Mouse (Mus musculus) intestine, embryonic 14.5 days (tissue): ENCODE results near the gene Lypd6. TPM values are rescaled to one million over a fixed set of nuclear protein-coding genes. Genes with fewer than 3 reads are reported as not detected.

Source experiments
- ATAC-seq: fragments of 200-750 bp; cut with Nextera tagmentation; replicated peaks from 2 replicates; pipeline ENCODE4 v1.8.0; 2017; ENCODE audit warnings: low read depth, moderate number of reproducible peaks, moderate TSS enrichment, moderate library complexity; ENCODE audit not compliant: low FRiP score, low TSS enrichment
- DNase-seq: peaks from one replicate; pipeline ENCODE4 v3.0.0-alpha.2; 2018; ENCODE audit warnings: low spot score
- H3K27ac ChIP-seq: fragments of 300-500 bp; sonication (generic); 2 replicates; pipeline ENCODE4 v1.5.1; 2014; ENCODE audit warnings: low read depth, mild to moderate bottlenecking, control low read depth
- H3K27me3 ChIP-seq: fragments of 300-500 bp; sonication (generic); replicated peaks from 2 replicates; pipeline ENCODE4 v1.6.1; 2014; ENCODE audit warnings: low read length, control low read depth; ENCODE audit not compliant: control insufficient read depth, insufficient read depth
- H3K36me3 ChIP-seq: fragments of 300-500 bp; sonication (generic); 2 replicates; pipeline ENCODE4 v1.6.1; 2014; ENCODE audit warnings: low read length, control low read depth; ENCODE audit not compliant: control insufficient read depth, insufficient read depth
- H3K4me1 ChIP-seq: fragments of 300-500 bp; sonication (generic); replicated peaks from 2 replicates; pipeline ENCODE4 v1.6.1; 2014; ENCODE audit warnings: low read length, control low read depth, mixed read lengths; ENCODE audit not compliant: control insufficient read depth, insufficient read depth
- H3K4me2 ChIP-seq: fragments of 300-500 bp; sonication (generic); 2 replicates; pipeline ENCODE4 v1.6.1; 2014; ENCODE audit warnings: low read length
- H3K4me3 ChIP-seq: fragments of 300-500 bp; sonication (generic); 2 replicates; pipeline ENCODE4 v1.5.1; 2014; ENCODE audit warnings: low read depth, low read length, control low read depth, mixed read lengths
- H3K9ac ChIP-seq: fragments of 300-500 bp; sonication (generic); 2 replicates; pipeline ENCODE4 v1.6.1; 2014; ENCODE audit warnings: mild to moderate bottlenecking, low read length
- H3K9me3 ChIP-seq: fragments of 300-500 bp; sonication (generic); 2 replicates; pipeline ENCODE4 v1.6.1; 2016; ENCODE audit warnings: low read length, control low read depth; ENCODE audit not compliant: control insufficient read depth
- whole genome bisulfite sequencing: fragments of 180-500 bp; shearing (Covaris S2); extraction: QIAGEN DNeasy Blood & Tissue Kit; methylation state at CpG from one replicate; pipeline ENCODE4 v1.1.7; 2014; 5-methylcytosine and 5-hydroxymethylcytosine counted together
- polyA plus RNA-seq: library from polyadenylated mRNA; unstranded; fragments of >200 nt; fragmentation: Nextera tagmentation; extraction: Ambion mirVana; gene quantifications from 2 replicates; pipeline ENCODE4 v1.2.1, GENCODE M21; 2014

Lypd6 gene
- polyA plus RNA-seq, 1 experiment from 2014 or later, result 17.7 TPM

DNA sequence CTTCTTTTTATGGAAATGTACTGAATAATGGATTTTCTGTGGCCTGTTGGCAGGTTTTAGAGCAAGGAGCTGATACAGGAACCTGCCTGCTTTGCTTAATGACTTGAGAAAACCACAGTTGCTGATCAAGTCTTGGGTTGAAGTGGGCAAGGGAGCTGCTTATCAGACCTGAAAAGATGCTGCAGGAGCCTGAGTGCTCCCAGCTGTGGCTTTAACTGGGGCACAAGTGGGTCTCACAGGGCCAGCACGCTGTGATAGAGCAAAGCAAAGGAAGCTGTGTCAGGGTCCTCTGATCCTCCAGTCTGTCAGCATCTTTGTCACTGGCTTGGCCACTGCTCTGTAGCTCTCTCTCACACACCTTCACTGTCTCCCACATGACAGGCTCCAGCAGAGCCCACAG, 45.4 kb downstream of the Lypd6 start:
- Histone ChIP-seq H3K4me3 (no peak overlapping the region), H3K4me1 (peaks cover 11% of the 10 kb centered on the region; the same call in 1 of the 2 replicates), H3K9me3 (no peaks in the 10 kb centered on the region), H3K27ac (no peak overlapping the region), H3K4me2 (no peak overlapping the region), H3K36me3 (no peaks in the 10 kb centered on the region), H3K27me3 (no peaks in the 10 kb centered on the region), H3K9ac (no peak overlapping the region)
- WGBS, result 60% methylated on average over 1 of the region's 1 CpGs
- ATAC-seq (no peak), DNase-seq (no peak)

- DNase-seq (no peak), ATAC-seq (no peak)
- no peak overlapping the region for H3K9ac ChIP-seq
- no peaks in the 10 kb centered on the region for H3K36me3 ChIP-seq
- H3K4me1 ChIP-seq, result peaks cover 11% of the 10 kb centered on the region; the same call in 1 of the 2 replicates
- WGBS, result 86% methylated on average over 5 of the region's 5 CpGs
- H3K4me2 ChIP-seq, result no peak overlapping the region
- no peaks in the 10 kb centered on the region for H3K9me3 ChIP-seq
- no peak overlapping the region for H3K27ac ChIP-seq
- no peaks in the 10 kb centered on the region for H3K27me3 ChIP-seq
- no peak overlapping the region for H3K4me3 ChIP-seq
Measured at GRCm38 (mm10) chr2:50112427-50112826, 46.2 kb downstream of the Lypd6 start.

DNA sequence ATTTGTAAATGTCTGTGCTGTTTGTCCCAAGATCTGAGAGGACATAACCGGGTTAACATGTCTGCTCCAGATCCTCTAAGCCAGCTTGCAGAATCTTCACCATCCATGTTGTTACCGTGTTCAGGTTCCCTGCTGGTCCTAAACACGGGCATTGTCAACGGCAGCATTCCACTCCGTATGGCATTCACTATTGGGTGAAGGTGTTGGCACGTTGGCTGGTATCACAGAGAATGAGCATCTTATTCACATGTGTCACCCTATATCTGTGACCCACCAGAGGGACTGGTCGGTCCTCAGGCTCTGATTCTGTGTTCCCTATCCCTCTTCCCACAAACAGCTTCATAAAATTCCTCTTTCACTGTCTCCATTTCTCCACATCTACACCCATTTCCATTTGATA, 52.9 kb downstream of the Lypd6 start:
- no peak overlapping the region for H3K4me2 ChIP-seq
- H3K36me3 ChIP-seq, result no peaks in the 10 kb centered on the region
- H3K27ac ChIP-seq, result no peak overlapping the region
- H3K9ac ChIP-seq, result no peak overlapping the region
- no peak for DNase-seq
- ATAC-seq, result no peak
- no peaks in the 10 kb centered on the region for H3K27me3 ChIP-seq
- H3K4me3 ChIP-seq, result no peak overlapping the region
- no peaks in the 10 kb centered on the region for H3K9me3 ChIP-seq
- 93% methylated on average over 7 of the region's 7 CpGs for WGBS
- no peaks in the 10 kb centered on the region for H3K4me1 ChIP-seq

- H3K4me2 ChIP-seq, result no peak overlapping the region
- H3K4me1 ChIP-seq, result no peaks in the 10 kb centered on the region
- no peak overlapping the region for H3K9ac ChIP-seq
- no peak overlapping the region for H3K4me3 ChIP-seq
- H3K27me3 ChIP-seq, result no peaks in the 10 kb centered on the region
- H3K36me3 ChIP-seq, result no peaks in the 10 kb centered on the region
- 86% methylated on average over 9 of the region's 9 CpGs for WGBS
- H3K27ac ChIP-seq, result no peak overlapping the region
- no peak for ATAC-seq
- no peaks in the 10 kb centered on the region for H3K9me3 ChIP-seq
- no peak for DNase-seq
Measured at GRCm38 (mm10) chr2:50120839-50121238, 54.6 kb downstream of the Lypd6 start.

GRCm38 (mm10) chr2:50123376-50123775, 57.1 kb downstream of the Lypd6 start:
- Histone ChIP-seq H3K27ac (no peak overlapping the region), H3K4me2 (no peak overlapping the region), H3K36me3 (no peaks in the 10 kb centered on the region), H3K9ac (no peak overlapping the region), H3K4me1 (no peaks in the 10 kb centered on the region), H3K4me3 (no peak overlapping the region), H3K27me3 (no peaks in the 10 kb centered on the region), H3K9me3 (no peaks in the 10 kb centered on the region)
- DNase-seq (no peak), ATAC-seq (no peak)
- WGBS, result 79% methylated on average over 5 of the region's 5 CpGs

DNA sequence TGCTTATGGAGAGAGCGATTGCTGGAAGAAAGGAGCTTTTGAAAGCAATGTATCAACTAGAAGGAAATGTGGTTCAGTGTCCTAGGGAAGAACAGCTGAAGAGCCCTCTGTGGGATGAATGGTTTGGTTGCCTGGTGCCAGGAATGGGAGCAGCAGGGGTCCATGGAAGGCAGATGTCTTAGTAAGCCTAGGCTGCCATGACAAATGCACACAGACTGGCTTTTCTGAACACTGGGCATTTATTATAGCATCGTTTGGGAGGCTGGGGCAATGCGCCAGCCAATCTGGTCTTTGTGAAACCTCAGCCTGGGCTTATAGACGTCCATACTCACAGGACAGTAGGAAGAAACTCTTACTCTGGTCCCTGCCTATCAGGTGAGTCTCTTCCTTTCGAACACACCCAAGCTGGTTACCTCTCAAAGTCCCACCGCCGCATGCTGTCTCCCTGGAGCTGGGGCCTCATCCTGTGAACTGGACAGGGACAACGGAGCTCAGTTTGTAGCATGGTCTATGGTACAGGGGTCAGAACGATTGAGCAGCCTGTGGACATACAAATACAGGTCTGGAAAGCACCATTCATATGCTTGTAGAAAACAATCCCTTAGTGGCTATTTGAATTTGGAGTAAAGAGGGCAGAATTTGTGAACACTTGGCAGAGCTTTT, 61.4 kb downstream of the Lypd6 start:
- Histone ChIP-seq H3K27me3 (no peaks in the 10 kb centered on the region), H3K9ac (no peak overlapping the region), H3K4me3 (no peak overlapping the region), H3K9me3 (no peaks in the 10 kb centered on the region), H3K4me1 (no peaks in the 10 kb centered on the region), H3K27ac (no peak overlapping the region), H3K36me3 (no peaks in the 10 kb centered on the region), H3K4me2 (no peak overlapping the region)
- DNase-seq (no peak), ATAC-seq (no peak)
- 82% methylated on average over 9 of the region's 9 CpGs for WGBS

GRCm38 (mm10) chr2:50128322-50129277, 62.4 kb downstream of the Lypd6 start:
- WGBS, result 77% methylated on average over 12 of the region's 12 CpGs

DNA sequence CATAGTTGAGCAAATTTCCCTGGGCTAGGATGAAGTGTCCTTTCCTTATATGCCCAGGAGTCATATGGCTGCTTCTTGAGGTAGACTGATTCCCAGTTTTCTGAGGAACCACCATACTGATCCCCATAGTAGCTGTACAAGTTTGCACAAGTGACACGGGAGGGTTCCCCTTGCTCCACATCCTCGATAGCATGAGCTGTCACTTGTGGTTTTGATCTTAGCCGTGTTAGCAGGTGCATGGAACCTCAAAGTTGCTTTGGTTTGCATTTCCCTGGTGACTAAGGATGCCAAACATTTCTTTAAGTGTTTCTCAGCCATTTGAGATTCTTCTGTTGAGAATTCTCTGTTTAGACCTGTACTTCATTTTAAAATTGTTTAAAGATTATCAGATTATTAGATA, 64.4 kb downstream of the Lypd6 start:
- DNase-seq (no peak), ATAC-seq (no peak)
- Histone ChIP-seq H3K4me2 (no peak overlapping the region), H3K27ac (no peak overlapping the region), H3K36me3 (no peaks in the 10 kb centered on the region), H3K27me3 (no peaks in the 10 kb centered on the region), H3K9me3 (no peaks in the 10 kb centered on the region), H3K4me3 (no peak overlapping the region), H3K9ac (no peak overlapping the region), H3K4me1 (no peaks in the 10 kb centered on the region)
- 93% methylated on average over 3 of the region's 3 CpGs for WGBS

More at GRCm38 (mm10) chr2:50128322-50129277, 62.4 kb downstream of the Lypd6 start:
- no peak overlapping the region for H3K4me3 ChIP-seq
- no peak overlapping the region for H3K4me2 ChIP-seq
- ATAC-seq (no peak), DNase-seq (no peak)
- H3K27me3 ChIP-seq, result no peaks in the 10 kb centered on the region
- H3K36me3 ChIP-seq, result no peaks in the 10 kb centered on the region
- H3K27ac ChIP-seq, result no peak overlapping the region
- no peaks in the 10 kb centered on the region for H3K4me1 ChIP-seq
- H3K9ac ChIP-seq, result no peak overlapping the region
- H3K9me3 ChIP-seq, result no peaks in the 10 kb centered on the region
